Mouse (Mus musculus): ENCODE data around the gene Tmem223.

Gene Tmem223

GRCm38 (mm10) chr19:8745382-8745781, 25.4 kb upstream of the Tmem223 start:
- no peak for DNase-seq (ENCODE audit: low spot score)

GRCm38 (mm10) chr19:8747368-8747767, 23.4 kb upstream of the Tmem223 start:
- DNase-seq (ENCODE audit: low spot score), result no peak

- no peak for DNase-seq (ENCODE audit: low spot score)
Measured at GRCm38 (mm10) chr19:8755652-8756051, 15.1 kb upstream of the Tmem223 start.

- peak; percentile 95 for DNase-seq (ENCODE audit: low spot score)
Measured at GRCm38 (mm10) chr19:8756635-8757387, 14.0 kb upstream of the Tmem223 start, which contains the start of gene Nxf1. Gene Nxf1, plus strand, starts transcription at chr19:8757073.

- DNase-seq (ENCODE audit: low spot score), result no peak
Measured at GRCm38 (mm10) chr19:8757471-8757998, 13.3 kb upstream of the Tmem223 start.

- DNase-seq (ENCODE audit: low spot score), result no peak
Measured at GRCm38 (mm10) chr19:8758899-8759298, 11.9 kb upstream of the Tmem223 start.

GRCm38 (mm10) chr19:8760757-8761156, 10.0 kb upstream of the Tmem223 start:
- no peak for DNase-seq (ENCODE audit: low spot score)

- no peak for DNase-seq (ENCODE audit: low spot score)
Measured at GRCm38 (mm10) chr19:8763276-8763675, 7.5 kb upstream of the Tmem223 start.

- DNase-seq (ENCODE audit: low spot score), result no peak
Measured at GRCm38 (mm10) chr19:8765562-8765961, 5.2 kb upstream of the Tmem223 start.

GRCm38 (mm10) chr19:8772996-8773395, 2.2 kb downstream of the Tmem223 start:
- DNase-seq (ENCODE audit: low spot score), result no peak

GRCm38 (mm10) chr19:8773409-8773808, 2.6 kb downstream of the Tmem223 start:
- DNase-seq (ENCODE audit: low spot score), result no peak

GRCm38 (mm10) chr19:8774086-8774835, 3.5 kb downstream of the Tmem223 start, which contains the start of gene Tmem179b:
Gene Tmem179b, minus strand, starts transcription at chr19:8774467.
- peak; percentile 97 for DNase-seq (ENCODE audit: low spot score)

- DNase-seq (ENCODE audit: low spot score), result no peak
Measured at GRCm38 (mm10) chr19:8774951-8775421, 4.2 kb downstream of the Tmem223 start.

GRCm38 (mm10) chr19:8786008-8786781, 15.4 kb downstream of the Tmem223 start, which contains the start of gene Taf6l:
Gene Taf6l, minus strand, starts transcription at chr19:8786417.
- DNase-seq (ENCODE audit: low spot score), result peak; percentile 97

- DNase-seq (ENCODE audit: low spot score), result no peak
Measured at GRCm38 (mm10) chr19:8788521-8788920, 17.7 kb downstream of the Tmem223 start.

- no peak for DNase-seq (ENCODE audit: low spot score)
Measured at GRCm38 (mm10) chr19:8789171-8789570, 18.4 kb downstream of the Tmem223 start.

- no peak for DNase-seq (ENCODE audit: low spot score)
Measured at GRCm38 (mm10) chr19:8790171-8790570, 19.4 kb downstream of the Tmem223 start.

- peak; percentile 97 for DNase-seq (ENCODE audit: low spot score)
Measured at GRCm38 (mm10) chr19:8798264-8798946, 27.6 kb downstream of the Tmem223 start, which contains the start of gene Polr2g. Gene Polr2g, minus strand, starts transcription at chr19:8798577.

- peak; percentile 31 for DNase-seq (ENCODE audit: low spot score)
Measured at GRCm38 (mm10) chr19:8798947-8799315, 28.1 kb downstream of the Tmem223 start.

- peak; percentile 100 for DNase-seq (ENCODE audit: low spot score)
Measured at GRCm38 (mm10) chr19:8802130-8802821, 31.5 kb downstream of the Tmem223 start, which contains the start of gene Zbtb3. Gene Zbtb3, plus strand, starts transcription at chr19:8802555.
